Mouse (Mus musculus) heart, adult 2 months (tissue): ENCODE measurements at regions not wholly inside any gene's neighbourhood (a gene's known extent, or its start where the extent isn't known, plus 50 kb on each side); places are given as distances from the start of the nearest gene placed in this dataset.

Experiments
- CTCF ChIP-seq: fragments of 200-600 bp; IDR thresholded peaks from 2 replicates; pipeline ENCODE4 v1.8.1; 2022; ENCODE audit warnings: antibody characterized with exemption, mild to moderate bottlenecking, moderate library complexity
- POLR2A ChIP-seq: fragments of 200-500 bp; IDR thresholded peaks from 2 replicates; pipeline ENCODE4 v1.6.1; 2011; ENCODE audit warnings: mild to moderate bottlenecking, low read depth, low read length, control low read depth; ENCODE audit not compliant: insufficient read depth

DNA sequence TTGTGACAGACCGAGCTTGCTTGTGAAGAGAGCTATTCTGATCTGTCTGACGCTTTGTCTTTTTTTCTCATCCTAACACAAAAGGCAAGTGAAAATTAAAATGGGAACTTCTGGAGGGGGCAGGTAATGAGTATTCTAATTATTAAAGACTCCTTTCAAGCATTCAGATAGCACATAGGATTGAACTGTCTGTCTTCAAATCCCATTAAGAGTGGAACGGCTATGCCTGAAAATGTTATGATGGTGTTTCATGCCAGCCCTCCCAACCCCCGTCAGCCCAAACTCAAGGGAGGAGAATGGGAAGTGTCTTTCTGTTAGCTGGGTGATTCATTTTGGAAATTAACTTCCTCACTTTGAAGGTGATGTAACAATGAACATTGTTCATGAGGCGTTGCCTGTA is 65.4 kb upstream of the Thsd7b start:
- no peak for TF ChIP-seq CTCF
- TF ChIP-seq POLR2A = no peak
